Mouse (Mus musculus) midbrain, embryonic 16.5 days (tissue): Measurements from ENCODE around the gene S100a4. TPM values are rescaled to one million over a fixed set of nuclear protein-coding genes. Genes with fewer than 3 reads are reported as not detected.

Source experiments
- ATAC-seq: fragments of 200-750 bp; cut with Nextera tagmentation; 2 replicates; pipeline ENCODE4 v1.8.0; 2017; ENCODE audit warnings: moderate TSS enrichment
- H3K27ac ChIP-seq: fragments of 300-500 bp; sonication (generic); 2 replicates; pipeline ENCODE4 v1.5.1; 2014; ENCODE audit warnings: mild to moderate bottlenecking, low read length, mixed read lengths
- H3K27me3 ChIP-seq: fragments of 300-500 bp; sonication (generic); 2 replicates; pipeline ENCODE4 v1.6.1; 2014; ENCODE audit warnings: low read depth, low read length, mixed read lengths; ENCODE audit not compliant: control insufficient read depth, insufficient read depth
- H3K36me3 ChIP-seq: fragments of 300-500 bp; sonication (generic); 2 replicates; pipeline ENCODE4 v1.6.1; 2014; ENCODE audit warnings: mild to moderate bottlenecking, low read length, moderate library complexity, mixed read lengths; ENCODE audit not compliant: control insufficient read depth, insufficient read depth
- H3K4me1 ChIP-seq: fragments of 300-500 bp; sonication (generic); 2 replicates; pipeline ENCODE4 v1.6.1; 2014; ENCODE audit warnings: mild to moderate bottlenecking, low read length, mixed read lengths; ENCODE audit not compliant: control insufficient read depth, insufficient read depth
- H3K4me2 ChIP-seq: fragments of 300-500 bp; sonication (generic); 2 replicates; pipeline ENCODE4 v1.6.1; 2014; ENCODE audit warnings: mild to moderate bottlenecking, low read length, mixed read lengths
- H3K4me3 ChIP-seq: fragments of 300-500 bp; sonication (generic); 2 replicates; pipeline ENCODE4 v1.5.1; 2014; ENCODE audit warnings: low read depth, mild to moderate bottlenecking, low read length, moderate library complexity, mixed read lengths
- H3K9ac ChIP-seq: fragments of 300-500 bp; sonication (generic); 2 replicates; pipeline ENCODE4 v1.6.1; 2014; ENCODE audit warnings: low read depth, low read length, mixed read lengths
- H3K9me3 ChIP-seq: fragments of 300-500 bp; sonication (generic); replicated peaks from 2 replicates; pipeline ENCODE4 v1.6.1; 2014; ENCODE audit warnings: mild to moderate bottlenecking, low read length, mixed read lengths; ENCODE audit not compliant: control insufficient read depth, poor library complexity, severe bottlenecking
- WGBS: fragments of 180-500 bp; shearing (Covaris S2); extraction: QIAGEN DNeasy Blood & Tissue Kit; methylation state at CpG from one replicate; pipeline ENCODE4 v1.1.7; 2014; 5-methylcytosine and 5-hydroxymethylcytosine counted together
- polyA plus RNA-seq: library from polyadenylated mRNA; unstranded; fragments of >200 nt; fragmentation: Nextera tagmentation; extraction: Ambion mirVana; gene quantifications from 2 replicates; pipeline ENCODE4 v1.2.1, GENCODE M21; 2015

S100a4 gene
- polyA plus RNA-seq, 1 experiment from 2014 or later = not detected

DNA sequence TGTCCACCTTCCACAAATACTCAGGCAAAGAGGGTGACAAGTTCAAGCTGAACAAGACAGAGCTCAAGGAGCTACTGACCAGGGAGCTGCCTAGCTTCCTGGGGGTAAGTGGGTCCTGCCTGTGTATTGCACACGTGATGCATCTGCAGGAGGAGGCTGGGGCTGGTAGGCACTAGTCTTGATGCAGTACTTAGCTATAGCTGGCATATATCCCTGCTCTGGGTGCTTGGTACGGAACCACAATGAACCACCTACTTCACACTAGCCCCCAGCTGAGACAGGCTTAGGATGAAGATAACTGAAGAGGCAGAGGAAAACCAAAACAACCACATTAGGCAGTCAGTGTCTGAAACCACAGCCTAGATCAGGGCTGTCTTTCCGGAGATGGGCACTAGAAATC is 1.5 kb downstream of the S100a4 start:
- Histone ChIP-seq H3K9me3 (no peaks in the 10 kb centered on the region), H3K4me1 (no peaks in the 10 kb centered on the region; the same call in 1 of the 2 replicates), H3K27me3 (no peaks in the 10 kb centered on the region), H3K4me2 (no peak overlapping the region), H3K4me3 (no peak overlapping the region), H3K9ac (no peak overlapping the region), H3K36me3 (no peaks in the 10 kb centered on the region), H3K27ac (no peak overlapping the region)
- 82% methylated on average over 3 of the region's 3 CpGs for WGBS
- ATAC-seq = no peak

DNA sequence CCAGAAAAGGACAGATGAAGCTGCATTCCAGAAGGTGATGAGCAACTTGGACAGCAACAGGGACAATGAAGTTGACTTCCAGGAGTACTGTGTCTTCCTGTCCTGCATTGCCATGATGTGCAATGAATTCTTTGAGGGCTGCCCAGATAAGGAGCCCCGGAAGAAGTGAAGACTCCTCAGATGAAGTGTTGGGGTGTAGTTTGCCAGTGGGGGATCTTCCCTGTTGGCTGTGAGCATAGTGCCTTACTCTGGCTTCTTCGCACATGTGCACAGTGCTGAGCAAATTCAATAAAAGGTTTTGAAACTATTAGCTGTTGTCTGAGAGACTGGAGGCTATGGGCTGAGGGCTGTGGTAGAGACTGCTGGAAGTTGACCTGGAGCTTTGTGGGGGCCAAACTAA is 2.2 kb downstream of the S100a4 start:
- Histone ChIP-seq H3K36me3 (no peaks in the 10 kb centered on the region), H3K4me2 (no peak overlapping the region), H3K27ac (no peak overlapping the region), H3K9ac (no peak overlapping the region), H3K4me1 (no peaks in the 10 kb centered on the region; the same call in 1 of the 2 replicates), H3K4me3 (no peak overlapping the region), H3K27me3 (no peaks in the 10 kb centered on the region), H3K9me3 (no peaks in the 10 kb centered on the region)
- WGBS = 97% methylated on average over 2 of the region's 2 CpGs
- ATAC-seq = no peak

DNA sequence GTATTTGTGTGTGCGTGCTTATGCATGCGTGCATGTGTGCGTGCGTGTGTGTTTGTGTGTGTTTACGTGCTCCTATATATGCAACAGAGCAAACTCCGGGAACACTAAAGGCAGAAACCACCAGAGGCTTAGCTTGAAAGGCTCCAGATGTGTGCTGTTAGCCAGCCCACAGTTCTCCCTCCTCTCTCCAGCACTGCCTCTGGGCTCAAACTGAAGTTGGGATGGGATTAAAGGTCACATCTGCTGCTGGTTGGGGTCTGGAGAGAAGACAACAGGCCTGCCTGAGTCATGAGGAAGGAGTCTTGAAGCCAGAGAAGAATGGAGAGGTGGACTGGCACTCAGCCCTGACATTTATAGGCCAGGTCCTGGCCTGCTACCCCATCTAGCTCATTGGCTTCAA is 2.6 kb downstream of the S100a4 start:
- H3K4me3 ChIP-seq = no peak overlapping the region
- no peak for ATAC-seq
- whole genome bisulfite sequencing = 93% methylated on average over 6 of the region's 6 CpGs
- no peaks in the 10 kb centered on the region for H3K9me3 ChIP-seq
- H3K27me3 ChIP-seq = no peaks in the 10 kb centered on the region
- H3K4me2 ChIP-seq = no peak overlapping the region
- no peaks in the 10 kb centered on the region; the same call in 1 of the 2 replicates for H3K4me1 ChIP-seq
- no peaks in the 10 kb centered on the region for H3K36me3 ChIP-seq
- H3K9ac ChIP-seq = no peak overlapping the region
- H3K27ac ChIP-seq = no peak overlapping the region

DNA sequence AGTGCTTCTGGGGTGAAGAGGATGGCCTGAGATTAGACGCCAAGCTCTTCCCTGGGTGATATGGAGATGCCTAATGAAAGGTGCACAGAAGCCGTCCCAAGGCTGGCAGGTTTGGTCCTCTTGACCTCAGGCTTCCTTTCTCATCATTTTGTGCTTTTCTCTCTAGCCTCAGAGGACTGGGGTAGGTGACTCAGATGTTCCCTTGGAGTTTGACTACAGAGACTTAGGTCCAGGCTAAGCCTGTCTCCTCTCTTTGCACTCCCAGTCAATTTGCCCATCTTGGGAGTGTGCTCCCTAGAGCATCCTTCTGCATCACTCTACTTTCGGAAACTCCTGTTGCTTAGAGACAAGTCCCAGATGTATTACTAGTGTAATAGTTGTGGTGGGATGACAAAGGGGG is 3.8 kb downstream of the S100a4 start:
- Histone ChIP-seq H3K4me1 (no peaks in the 10 kb centered on the region; the same call in 1 of the 2 replicates), H3K9me3 (no peaks in the 10 kb centered on the region), H3K4me2 (no peak overlapping the region), H3K4me3 (no peak overlapping the region), H3K36me3 (no peaks in the 10 kb centered on the region), H3K9ac (no peak overlapping the region), H3K27ac (no peak overlapping the region), H3K27me3 (no peaks in the 10 kb centered on the region)
- no peak for ATAC-seq
- WGBS = 85% methylated on average over 3 of the region's 3 CpGs

DNA sequence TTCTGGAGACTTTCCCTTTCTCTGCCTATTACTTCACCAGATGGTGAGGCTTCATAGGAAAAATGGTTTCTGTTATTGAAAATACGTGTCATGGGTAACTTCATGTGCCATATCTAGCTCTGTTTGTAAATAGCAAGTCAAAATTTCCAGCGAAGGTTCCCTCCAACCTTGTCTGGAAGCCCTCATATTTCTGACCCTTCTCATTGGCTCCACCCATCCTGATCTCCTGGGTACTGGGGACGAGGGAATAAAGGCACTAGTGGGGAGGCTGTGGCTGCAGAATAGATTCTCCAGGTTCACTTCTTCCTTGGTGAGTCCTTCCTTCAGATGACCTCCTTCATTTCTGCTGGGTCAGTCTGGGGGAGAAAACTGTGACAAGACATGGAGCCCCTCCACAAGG is 4.7 kb downstream of the S100a4 start, which contains the start of gene S100a5:
TSS of gene S100a5 (plus strand) at position 301 of the 400 bp plus-strand sequence.
- no peaks in the 10 kb centered on the region for H3K9me3 ChIP-seq
- WGBS = 55% methylated on average over 3 of the region's 3 CpGs
- no peak within 1 kb of the TSS for H3K4me2 ChIP-seq
- no peak within 1 kb of the TSS for H3K9ac ChIP-seq
- no peak within 1 kb of the TSS for H3K27ac ChIP-seq
- H3K27me3 ChIP-seq = peaks cover 4% of the 10 kb centered on the region; the same call in 1 of the 2 replicates
- peaks cover 3% of the 10 kb centered on the region; the same call in 1 of the 2 replicates for H3K4me1 ChIP-seq
- no peaks in the 10 kb centered on the region for H3K36me3 ChIP-seq
- H3K4me3 ChIP-seq = no peak within 1 kb of the TSS
- no peak for ATAC-seq

DNA sequence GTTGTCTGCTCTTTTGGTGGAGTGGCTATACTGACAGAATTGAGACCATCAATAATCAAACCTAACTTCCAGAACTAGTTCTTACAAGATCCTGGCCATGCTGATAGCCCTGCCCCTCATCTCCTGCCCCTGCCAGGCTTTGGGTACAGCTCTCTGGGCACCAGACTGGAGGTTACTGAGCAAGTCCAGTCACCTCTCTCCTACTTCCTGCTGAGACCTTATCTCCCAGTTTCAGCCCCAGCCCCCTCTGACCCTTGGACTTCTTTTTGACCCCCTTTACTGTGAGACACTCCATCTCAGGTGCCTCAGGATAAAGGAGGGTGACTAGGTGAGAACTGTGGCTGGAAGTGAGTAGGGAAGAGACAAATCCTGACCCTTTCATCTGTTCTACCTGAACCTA is 5.5 kb downstream of the S100a4 start:
- Histone ChIP-seq H3K4me1 (peaks cover 3% of the 10 kb centered on the region; the same call in 1 of the 2 replicates), H3K4me3 (no peak overlapping the region), H3K9me3 (no peaks in the 10 kb centered on the region), H3K27ac (no peak overlapping the region), H3K36me3 (no peaks in the 10 kb centered on the region), H3K4me2 (no peak overlapping the region), H3K27me3 (peaks cover 5% of the 10 kb centered on the region; the same call in 1 of the 2 replicates), H3K9ac (no peak overlapping the region)
- ATAC-seq = no peak

DNA sequence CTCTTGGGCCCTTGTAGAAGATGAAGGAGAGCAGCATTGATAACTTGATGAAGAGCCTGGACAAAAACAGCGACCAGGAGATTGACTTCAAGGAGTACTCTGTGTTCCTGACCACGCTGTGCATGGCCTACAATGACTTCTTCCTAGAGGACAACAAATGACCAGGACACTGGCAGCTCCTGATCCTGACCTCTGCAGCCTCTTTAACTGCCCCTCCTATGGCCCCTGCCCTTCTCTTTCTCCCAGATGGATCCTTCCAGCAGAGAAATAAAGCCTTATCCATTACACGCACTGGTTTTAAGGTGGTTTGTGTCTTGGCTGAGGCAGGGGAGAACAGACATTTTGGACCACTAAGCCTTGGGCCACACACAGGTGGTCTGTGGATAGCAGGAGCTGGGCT is 7.9 kb downstream of the S100a4 start:
- no peak overlapping the region for H3K4me2 ChIP-seq
- no peaks in the 10 kb centered on the region for H3K36me3 ChIP-seq
- H3K9me3 ChIP-seq = no peaks in the 10 kb centered on the region
- ATAC-seq = no peak
- no peak overlapping the region for H3K9ac ChIP-seq
- peaks cover 3% of the 10 kb centered on the region; the same call in 1 of the 2 replicates for H3K4me1 ChIP-seq
- WGBS = 80% methylated on average over 3 of the region's 3 CpGs
- H3K4me3 ChIP-seq = no peak overlapping the region
- H3K27ac ChIP-seq = no peak overlapping the region
- peaks cover 5% of the 10 kb centered on the region; the same call in 1 of the 2 replicates for H3K27me3 ChIP-seq

DNA sequence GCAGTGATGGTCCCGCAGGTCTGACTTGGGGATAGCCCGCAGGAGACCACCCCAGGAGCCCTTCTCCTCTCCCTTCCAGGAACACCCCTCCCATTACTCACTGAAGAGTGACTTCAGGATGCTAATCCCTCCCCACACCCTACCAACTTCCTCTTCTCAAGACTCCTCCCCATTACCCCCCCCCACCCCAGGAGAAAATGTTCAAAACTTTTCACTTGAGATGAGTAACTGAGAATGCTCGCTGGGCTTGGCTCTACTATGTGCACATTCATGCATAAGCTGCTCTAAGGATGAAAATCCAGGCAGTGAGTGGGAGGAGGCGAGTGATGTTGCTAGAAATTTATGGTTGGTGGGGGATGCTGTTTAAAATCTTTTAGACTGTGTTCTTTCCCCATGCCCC is 8.5 kb downstream of the S100a4 start:
- H3K9ac ChIP-seq = no peak overlapping the region
- ATAC-seq = no peak
- no peak overlapping the region for H3K4me3 ChIP-seq
- no peak overlapping the region for H3K27ac ChIP-seq
- no peaks in the 10 kb centered on the region for H3K36me3 ChIP-seq
- H3K9me3 ChIP-seq = no peaks in the 10 kb centered on the region
- peaks cover 3% of the 10 kb centered on the region; the same call in 1 of the 2 replicates for H3K4me1 ChIP-seq
- H3K27me3 ChIP-seq = peaks cover 5% of the 10 kb centered on the region; the same call in 1 of the 2 replicates
- 69% methylated on average over 4 of the region's 4 CpGs for WGBS
- no peak overlapping the region for H3K4me2 ChIP-seq

DNA sequence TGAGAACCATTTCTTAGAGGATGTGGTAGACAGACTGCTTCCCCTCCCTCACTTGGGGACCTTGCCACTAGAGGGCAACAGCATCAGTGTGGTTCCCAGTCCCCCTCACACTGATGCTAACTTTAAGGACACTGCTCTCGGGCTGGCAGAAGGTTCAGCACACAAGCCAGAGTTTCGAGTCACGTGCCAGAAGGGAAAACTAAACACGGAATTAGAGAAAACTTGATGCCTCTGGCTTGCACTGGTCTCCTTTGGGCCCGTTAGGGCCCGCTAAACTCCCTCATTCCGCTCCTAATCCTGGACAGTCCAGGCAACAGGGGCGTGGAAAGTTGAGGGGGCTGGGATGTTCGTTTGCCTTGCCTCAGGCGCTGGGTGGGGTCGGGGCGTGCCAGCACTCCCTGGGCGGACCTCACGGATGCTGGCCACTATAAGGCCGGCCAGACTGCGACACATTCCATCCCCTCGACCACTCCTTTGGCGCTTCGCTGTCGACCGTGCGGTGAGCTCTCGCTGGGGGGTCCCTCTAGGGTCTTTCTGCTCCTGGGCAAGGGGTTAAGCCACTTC is 9.2 kb downstream of the S100a4 start, which contains the start of gene S100a6:
TSS of gene S100a6 (plus strand) at position 155 of the 564 bp plus-strand sequence.
- H3K4me1 ChIP-seq = peaks cover 3% of the 10 kb centered on the region; the same call in 1 of the 2 replicates
- no peaks in the 10 kb centered on the region for H3K9me3 ChIP-seq
- peak; percentile 63 for ATAC-seq
- WGBS = under 1% methylated on average over 23 of the region's 23 CpGs
- H3K36me3 ChIP-seq = no peaks in the 10 kb centered on the region
- H3K4me2 ChIP-seq = peak within 1 kb of the TSS; percentile 68
- H3K4me3 ChIP-seq = peak within 1 kb of the TSS; percentile 31
- peak within 1 kb of the TSS; percentile 48; the same call in 1 of the 2 replicates for H3K9ac ChIP-seq
- peaks cover 5% of the 10 kb centered on the region; the same call in 1 of the 2 replicates for H3K27me3 ChIP-seq
- no peak within 1 kb of the TSS for H3K27ac ChIP-seq
